Mouse (Mus musculus) forebrain, embryonic 12.5 days (tissue): Measurements from ENCODE around the gene Acoxl. TPM values are rescaled to one million over a fixed set of nuclear protein-coding genes. Genes with fewer than 3 reads are reported as not detected.

Experiments
- ATAC-seq: fragments of 200-750 bp; cut with Nextera tagmentation; 2 replicates; pipeline ENCODE4 v1.8.0; 2017; ENCODE audit warnings: moderate TSS enrichment; ENCODE audit not compliant: low FRiP score
- H3K27ac ChIP-seq: fragments of 300-500 bp; sonication (generic); 2 replicates; pipeline ENCODE4 v1.5.1; 2016; ENCODE audit warnings: mild to moderate bottlenecking
- H3K27me3 ChIP-seq: fragments of 300-500 bp; sonication (generic); 2 replicates; pipeline ENCODE4 v1.6.1; 2016; ENCODE audit warnings: mild to moderate bottlenecking
- H3K36me3 ChIP-seq: fragments of 300-500 bp; sonication (generic); replicated peaks from 2 replicates; pipeline ENCODE4 v1.6.1; 2016; ENCODE audit warnings: mild to moderate bottlenecking
- H3K4me1 ChIP-seq: fragments of 300-500 bp; sonication (generic); 2 replicates; pipeline ENCODE4 v1.6.1; 2016
- H3K4me2 ChIP-seq: fragments of 300-500 bp; sonication (generic); 2 replicates; pipeline ENCODE4 v1.6.1; 2016; ENCODE audit warnings: mild to moderate bottlenecking, moderate library complexity
- H3K4me3 ChIP-seq: fragments of 300-500 bp; sonication (generic); replicated peaks from 2 replicates; pipeline ENCODE4 v1.5.1; 2016; ENCODE audit warnings: mild to moderate bottlenecking
- H3K9ac ChIP-seq: fragments of 300-500 bp; sonication (generic); 2 replicates; pipeline ENCODE4 v1.6.1; 2016; ENCODE audit warnings: mild to moderate bottlenecking
- H3K9me3 ChIP-seq: fragments of 300-500 bp; sonication (generic); 2 replicates; pipeline ENCODE4 v1.6.1; 2016
- WGBS: fragments of 180-500 bp; shearing (Covaris S2); methylation state at CpG from one replicate; pipeline ENCODE4 v1.1.7; 2016; 5-methylcytosine and 5-hydroxymethylcytosine counted together
- polyA plus RNA-seq: library from polyadenylated mRNA; unstranded; fragments of >200 nt; fragmentation: Nextera tagmentation; extraction: Ambion mirVana; gene quantifications from 2 replicates; pipeline ENCODE4 v1.2.1, GENCODE M21; 2016

Gene Acoxl
- polyA plus RNA-seq, 1 experiment from 2014 or later, result 0.11 TPM

DNA sequence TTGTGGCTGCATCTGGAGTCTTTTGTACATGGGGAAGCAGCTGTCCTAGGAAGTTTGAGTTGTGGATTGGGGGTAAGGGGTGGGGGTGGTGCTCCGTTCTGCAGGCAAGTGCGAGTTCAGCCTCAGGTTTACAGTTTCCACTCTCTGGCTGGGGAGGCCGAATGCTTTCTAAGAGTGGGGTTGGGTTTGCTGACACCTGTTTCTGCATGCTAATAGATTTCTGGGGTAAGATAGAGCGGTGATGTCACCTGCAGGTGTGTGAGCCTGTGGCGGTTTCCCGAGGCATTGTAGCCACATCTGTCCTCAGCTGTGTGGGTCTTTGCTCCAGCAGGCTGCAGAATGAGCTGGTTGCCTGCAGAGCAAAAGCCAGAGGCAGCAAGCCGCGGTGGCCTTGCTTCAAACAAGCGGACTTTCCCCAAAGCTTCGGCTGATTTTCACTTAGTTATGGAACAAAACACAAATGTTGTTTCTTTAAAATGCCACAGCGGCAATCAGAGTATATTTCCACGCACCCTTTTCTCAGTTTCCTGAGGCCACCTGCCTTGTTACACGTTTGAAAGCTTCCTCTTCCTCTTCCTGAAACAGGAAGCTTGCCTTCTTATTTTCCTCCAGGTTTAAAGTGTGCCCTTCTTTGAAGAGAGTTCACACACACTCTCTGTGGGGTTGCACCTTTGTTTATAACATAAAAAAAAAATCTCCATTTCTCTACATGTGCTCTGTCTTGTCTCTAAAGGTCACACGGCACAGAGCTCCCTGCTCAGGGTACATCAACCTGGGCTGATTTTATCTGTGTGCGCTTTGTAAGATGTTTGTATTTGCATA is 89.0 kb downstream of the Acoxl start:
- H3K27me3 ChIP-seq, result 0 out of 2 replicates have a peak, but pooled peaks cover 7% of the 10 kb centered on the region
- H3K9me3 ChIP-seq, result no peaks in the 10 kb centered on the region
- no peaks in the 10 kb centered on the region for H3K36me3 ChIP-seq
- no peak overlapping the region for H3K4me3 ChIP-seq
- H3K4me2 ChIP-seq, result peak overlapping the region; percentile 19; the same call in 1 of the 2 replicates
- peaks cover 34% of the 10 kb centered on the region for H3K4me1 ChIP-seq
- 29% methylated on average over 15 of the region's 15 CpGs for WGBS
- H3K9ac ChIP-seq, result no peak overlapping the region
- no peak for ATAC-seq
- H3K27ac ChIP-seq, result no peak overlapping the region

GRCm38 (mm10) chr2:127928279-127928678 is 89.6 kb downstream of the Acoxl start:
- 12% methylated on average over 5 of the region's 5 CpGs for WGBS
- 0 out of 2 replicates have a peak, but pooled peaks have one; percentile 44 for ATAC-seq
- 0 out of 2 replicates have a peak overlapping the region, but pooled peaks have one; percentile 16 for H3K27ac ChIP-seq

GRCm38 (mm10) chr2:127928871-127929270 is 90.2 kb downstream of the Acoxl start:
- Histone ChIP-seq H3K4me2 (no peak overlapping the region), H3K9ac (no peak overlapping the region), H3K27ac (0 out of 2 replicates have a peak overlapping the region, but pooled peaks have one; percentile 16), H3K4me1 (peaks cover 34% of the 10 kb centered on the region), H3K9me3 (no peaks in the 10 kb centered on the region), H3K27me3 (0 out of 2 replicates have a peak, but pooled peaks cover 7% of the 10 kb centered on the region), H3K36me3 (no peaks in the 10 kb centered on the region), H3K4me3 (no peak overlapping the region)
- ATAC-seq, result no peak
- WGBS, result 64% methylated on average over 4 of the region's 4 CpGs

More at GRCm38 (mm10) chr2:127928279-127928678, 89.6 kb downstream of the Acoxl start:
- Histone ChIP-seq H3K4me3 (no peak overlapping the region), H3K27me3 (0 out of 2 replicates have a peak, but pooled peaks cover 7% of the 10 kb centered on the region), H3K4me1 (peaks cover 34% of the 10 kb centered on the region), H3K36me3 (no peaks in the 10 kb centered on the region), H3K4me2 (no peak overlapping the region), H3K9me3 (no peaks in the 10 kb centered on the region), H3K9ac (no peak overlapping the region)

DNA sequence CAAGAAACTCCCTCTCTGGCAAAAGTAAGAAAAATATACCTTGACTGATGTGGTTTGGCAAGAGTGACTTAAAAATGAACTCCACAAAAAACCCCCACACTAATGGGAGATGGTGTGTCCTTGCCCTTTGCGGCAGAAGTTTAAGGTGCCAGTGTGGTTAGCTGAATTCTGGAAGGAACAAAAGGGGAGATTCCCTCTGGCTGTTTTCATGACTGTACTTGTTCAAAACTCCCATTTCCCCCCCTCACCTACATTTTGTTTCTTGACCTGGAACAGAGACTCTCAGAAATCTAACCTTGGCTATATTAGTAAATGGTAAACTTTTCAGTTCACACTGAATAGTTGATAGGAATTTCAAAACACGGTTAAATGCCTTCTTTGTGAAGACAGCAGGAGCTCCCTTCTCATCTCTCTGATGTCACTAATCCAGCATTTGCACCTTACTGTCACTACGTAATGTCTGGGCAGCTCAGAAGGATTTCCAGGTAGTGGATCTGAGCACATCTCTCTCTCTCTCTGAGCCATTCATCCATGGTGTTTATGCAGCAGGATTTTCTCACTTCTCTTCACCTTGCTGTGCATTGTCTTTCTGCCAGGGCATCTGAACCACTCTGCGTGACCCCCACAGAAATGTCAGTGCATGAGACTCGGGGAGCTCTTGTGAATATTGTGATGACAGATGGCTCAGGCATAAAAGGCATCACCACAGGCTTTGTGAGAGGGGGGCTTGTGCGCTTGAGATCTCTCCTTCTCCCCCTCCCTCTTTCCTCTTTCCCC is 91.5 kb downstream of the Acoxl start:
- ATAC-seq, result no peak
- Histone ChIP-seq H3K36me3 (no peaks in the 10 kb centered on the region), H3K9me3 (no peaks in the 10 kb centered on the region), H3K4me1 (peaks cover 34% of the 10 kb centered on the region), H3K9ac (no peak overlapping the region), H3K4me3 (no peak overlapping the region), H3K4me2 (no peak overlapping the region), H3K27ac (no peak overlapping the region), H3K27me3 (0 out of 2 replicates have a peak, but pooled peaks cover 7% of the 10 kb centered on the region)
- 60% methylated on average over 6 of the region's 6 CpGs for WGBS

GRCm38 (mm10) chr2:127931576-127931975 is 92.9 kb downstream of the Acoxl start:
- Histone ChIP-seq H3K4me1 (peaks cover 27% of the 10 kb centered on the region), H3K4me2 (no peak overlapping the region), H3K4me3 (no peak overlapping the region), H3K27me3 (0 out of 2 replicates have a peak, but pooled peaks cover 4% of the 10 kb centered on the region), H3K27ac (no peak overlapping the region), H3K9me3 (no peaks in the 10 kb centered on the region), H3K36me3 (no peaks in the 10 kb centered on the region), H3K9ac (no peak overlapping the region)
- WGBS, result 91% methylated on average over 4 of the region's 4 CpGs
- no peak for ATAC-seq

GRCm38 (mm10) chr2:127933531-127933931 is 94.9 kb downstream of the Acoxl start:
- WGBS, result 78% methylated on average over 3 of the region's 3 CpGs

GRCm38 (mm10) chr2:127937079-127937478 is 98.4 kb downstream of the Acoxl start:
- no peak overlapping the region for H3K9ac ChIP-seq
- no peaks in the 10 kb centered on the region for H3K27me3 ChIP-seq
- 92% methylated on average over 3 of the region's 3 CpGs for WGBS
- H3K9me3 ChIP-seq, result no peaks in the 10 kb centered on the region
- no peak overlapping the region for H3K4me3 ChIP-seq
- no peak for ATAC-seq
- H3K4me2 ChIP-seq, result no peak overlapping the region
- H3K4me1 ChIP-seq, result no peaks in the 10 kb centered on the region
- no peaks in the 10 kb centered on the region for H3K36me3 ChIP-seq
- no peak overlapping the region for H3K27ac ChIP-seq

More at GRCm38 (mm10) chr2:127933531-127933931, 94.9 kb downstream of the Acoxl start:
- Histone ChIP-seq H3K27ac (no peak overlapping the region), H3K4me1 (peaks cover 11% of the 10 kb centered on the region), H3K36me3 (no peaks in the 10 kb centered on the region), H3K9me3 (no peaks in the 10 kb centered on the region), H3K9ac (no peak overlapping the region), H3K27me3 (no peaks in the 10 kb centered on the region), H3K4me3 (no peak overlapping the region), H3K4me2 (no peak overlapping the region)
- no peak for ATAC-seq

DNA sequence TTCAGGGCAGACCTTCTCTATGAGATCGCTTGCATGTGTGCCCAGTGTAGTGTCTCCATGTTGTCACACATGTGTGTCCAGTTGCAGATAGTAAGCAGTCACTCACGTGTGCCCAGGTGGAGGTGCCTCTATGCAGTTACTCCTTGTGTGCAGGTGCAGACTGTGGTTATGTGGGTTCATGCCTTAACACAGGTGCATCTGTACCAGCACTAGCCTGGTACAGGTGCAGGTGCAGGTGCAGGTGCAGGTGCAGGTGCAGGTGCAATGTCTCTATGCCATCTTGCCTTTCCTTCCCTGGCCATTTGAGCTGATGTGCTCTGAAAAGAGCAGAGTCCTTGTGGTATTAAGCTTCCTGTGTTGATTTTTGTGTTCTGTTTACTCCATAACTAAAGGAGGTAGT is 100.5 kb downstream of the Acoxl start:
- Histone ChIP-seq H3K27me3 (no peaks in the 10 kb centered on the region), H3K9me3 (no peaks in the 10 kb centered on the region), H3K9ac (no peak overlapping the region), H3K4me2 (no peak overlapping the region), H3K4me1 (no peaks in the 10 kb centered on the region), H3K27ac (no peak overlapping the region), H3K36me3 (no peaks in the 10 kb centered on the region), H3K4me3 (no peak overlapping the region)
- no peak for ATAC-seq
- WGBS, result 84% methylated on average over 2 of the region's 2 CpGs

DNA sequence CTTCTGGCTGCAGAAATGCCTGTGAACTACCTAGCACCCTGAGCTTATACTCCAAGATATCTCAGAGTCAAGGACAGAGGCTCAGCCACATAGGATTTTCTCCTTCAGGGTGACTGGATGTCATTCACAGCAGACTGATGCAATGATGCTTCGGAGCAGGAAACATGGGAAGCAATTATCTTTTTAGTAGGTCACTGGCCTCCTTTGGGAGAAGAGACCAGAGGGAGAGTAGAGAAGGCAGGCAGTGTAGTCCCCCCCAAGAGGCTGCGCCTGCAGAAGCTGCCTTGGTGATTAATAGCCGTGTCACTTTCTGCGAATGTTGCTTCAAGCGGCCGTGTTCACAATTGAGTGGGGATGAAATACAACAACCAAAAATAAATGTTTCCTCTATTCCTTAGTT is 121.9 kb downstream of the Acoxl start:
- no peak overlapping the region for H3K4me3 ChIP-seq
- H3K36me3 ChIP-seq, result no peaks in the 10 kb centered on the region
- no peak overlapping the region for H3K27ac ChIP-seq
- 0 out of 2 replicates have a peak, but pooled peaks cover 3% of the 10 kb centered on the region for H3K4me1 ChIP-seq
- no peaks in the 10 kb centered on the region for H3K27me3 ChIP-seq
- no peak overlapping the region for H3K4me2 ChIP-seq
- ATAC-seq, result no peak
- no peak overlapping the region for H3K9ac ChIP-seq
- 76% methylated on average over 6 of the region's 6 CpGs for WGBS
- H3K9me3 ChIP-seq, result no peaks in the 10 kb centered on the region

DNA sequence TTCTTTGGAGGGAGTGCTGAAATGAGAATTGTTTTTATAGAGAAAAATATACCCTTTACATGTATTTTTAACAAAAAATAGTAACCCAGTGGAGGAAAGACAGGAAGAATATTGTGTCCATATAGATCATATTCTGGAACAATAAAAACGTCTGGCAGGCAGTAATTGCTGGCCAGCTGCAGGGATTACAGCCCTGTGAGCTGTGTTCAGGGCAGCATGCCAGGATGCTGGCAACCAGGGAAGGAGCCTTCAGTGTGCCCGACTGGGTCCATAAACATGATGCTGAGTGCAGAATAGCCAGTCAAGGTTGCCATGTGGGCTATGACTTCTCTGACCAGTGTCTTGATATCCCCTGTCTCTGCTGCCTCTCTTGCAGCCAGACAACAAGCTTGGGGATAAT is 122.5 kb downstream of the Acoxl start:
- no peak for ATAC-seq
- Histone ChIP-seq H3K9me3 (no peaks in the 10 kb centered on the region), H3K9ac (no peak overlapping the region), H3K27me3 (no peaks in the 10 kb centered on the region), H3K4me2 (no peak overlapping the region), H3K4me1 (0 out of 2 replicates have a peak, but pooled peaks cover 3% of the 10 kb centered on the region), H3K36me3 (no peaks in the 10 kb centered on the region), H3K4me3 (no peak overlapping the region), H3K27ac (no peak overlapping the region)
- 30% methylated on average over 2 of the region's 2 CpGs for WGBS

DNA sequence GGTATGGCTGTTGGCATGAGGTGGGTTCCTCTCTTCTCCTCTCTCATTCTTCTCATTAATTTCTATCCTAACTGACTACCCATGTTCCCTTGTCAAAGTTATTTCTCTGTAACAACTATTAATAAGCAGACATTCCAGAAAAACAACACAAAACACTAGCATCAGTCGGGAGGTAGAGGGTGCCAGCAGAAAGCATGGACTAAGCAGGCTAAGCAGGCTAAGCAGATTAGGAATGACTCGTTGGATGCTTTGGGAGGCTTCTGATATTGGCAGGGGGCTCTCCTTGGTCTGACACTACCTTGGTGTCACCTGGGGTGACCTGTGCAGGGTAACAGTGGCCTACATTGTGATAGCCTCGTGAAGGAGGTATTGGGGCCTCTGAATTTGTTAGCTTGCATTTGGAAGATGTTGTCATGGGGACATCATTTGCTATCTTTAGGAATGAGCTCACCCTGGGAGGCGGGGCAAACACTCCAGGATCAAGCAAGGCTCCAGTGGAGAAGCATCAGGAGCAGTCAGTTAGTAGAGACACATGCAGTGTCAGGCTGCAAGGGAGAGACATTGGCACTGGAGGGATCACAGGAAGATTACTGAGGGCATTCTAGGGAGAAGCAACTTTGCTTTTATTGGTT is 123.2 kb downstream of the Acoxl start:
- H3K4me2 ChIP-seq, result no peak overlapping the region
- H3K4me3 ChIP-seq, result no peak overlapping the region
- no peaks in the 10 kb centered on the region for H3K9me3 ChIP-seq
- ATAC-seq, result no peak
- no peaks in the 10 kb centered on the region for H3K36me3 ChIP-seq
- no peaks in the 10 kb centered on the region for H3K27me3 ChIP-seq
- H3K27ac ChIP-seq, result no peak overlapping the region
- 33% methylated on average over 4 of the region's 4 CpGs for WGBS
- no peak overlapping the region for H3K9ac ChIP-seq
- 0 out of 2 replicates have a peak, but pooled peaks cover 3% of the 10 kb centered on the region for H3K4me1 ChIP-seq

GRCm38 (mm10) chr2:127968944-127969343 is 130.3 kb downstream of the Acoxl start:
- 96% methylated on average over 2 of the region's 2 CpGs for WGBS
- Histone ChIP-seq H3K9me3 (no peaks in the 10 kb centered on the region), H3K36me3 (no peaks in the 10 kb centered on the region), H3K4me1 (no peaks in the 10 kb centered on the region), H3K4me2 (no peak overlapping the region), H3K27me3 (no peaks in the 10 kb centered on the region), H3K9ac (no peak overlapping the region), H3K4me3 (no peak overlapping the region), H3K27ac (no peak overlapping the region)
- no peak for ATAC-seq
